Mouse (Mus musculus): ENCODE results near the gene Cd59a.

- TF ChIP-seq POLR2A (IDR thresholded peaks at IDR 0.05; ENCODE audit: insufficient read depth, low read length), result no peak
- TF ChIP-seq CTCF (IDR thresholded peaks at IDR 0.05; ENCODE audit: low read depth, low read length), result no peak
- no peak for TF ChIP-seq EP300 (IDR thresholded peaks at IDR 0.05; ENCODE audit: insufficient read depth, low read depth, low read length)
Observed at GRCm38 (mm10) chr2:104142140-104142539, 46.5 kb downstream of the Cd59a start.

Measured in ES-Bruce4 (cell line).